Mouse (Mus musculus) T-helper 1 cell (primary cell): ENCODE results near the gene Gpr152.
"Not testable (repeated sequence)": the region's sequence is repeated elsewhere in the genome, so short reads cannot be mapped to it uniquely, and the experiment has no call there.

Experiments
- in situ Hi-C: fragments of 300-600 bp; cut with MboI, MseI; formaldehyde crosslinking; loops from one replicate; pipeline ENCODE4 v1.15.1; 2025; ENCODE audit warnings: high pct_unique_total_duplicates

The Gpr152 gene

DNA sequence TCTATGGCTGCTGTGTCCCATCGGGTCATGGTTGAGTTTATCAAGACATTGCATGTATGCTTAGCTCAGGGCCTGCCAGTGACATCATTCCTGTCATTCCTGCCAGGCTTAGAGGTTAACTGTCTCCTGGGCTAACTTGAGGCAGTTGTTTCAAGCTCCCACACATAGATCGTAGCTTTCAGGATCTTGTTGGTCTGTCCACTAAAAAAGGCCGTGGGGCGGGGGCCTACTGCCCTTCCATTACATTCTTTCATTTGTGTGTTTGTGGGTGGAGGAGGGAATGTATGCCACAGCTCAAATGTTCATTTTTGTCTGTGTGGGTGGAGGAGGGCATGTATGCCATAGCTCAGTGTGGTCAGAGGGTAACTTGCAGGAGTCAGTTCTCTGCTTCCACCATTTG is 9.5 kb upstream of the Gpr152 start:
- in situ Hi-C loops: no loop called here

DNA sequence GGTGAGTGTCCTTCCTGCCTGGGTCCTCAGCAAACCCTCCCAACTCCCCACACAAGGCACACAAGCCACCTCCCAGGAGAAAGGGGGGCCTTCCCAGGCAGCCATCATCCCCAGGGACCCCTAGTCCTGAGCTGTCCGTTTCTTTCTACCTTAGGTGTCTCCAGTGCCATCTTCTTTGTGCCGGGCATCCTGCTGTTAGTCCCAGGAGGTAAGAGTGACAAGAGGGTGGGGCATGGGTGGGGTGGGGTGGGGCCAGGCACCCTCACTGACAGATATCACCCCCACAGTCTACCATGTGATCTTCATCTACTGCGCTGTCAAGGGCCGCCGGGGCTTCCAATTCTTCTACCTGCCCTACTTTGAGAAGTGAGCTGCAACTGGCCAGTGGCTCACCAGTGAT is 8.5 kb upstream of the Gpr152 start:
- in situ Hi-C loops: no loop called here

DNA sequence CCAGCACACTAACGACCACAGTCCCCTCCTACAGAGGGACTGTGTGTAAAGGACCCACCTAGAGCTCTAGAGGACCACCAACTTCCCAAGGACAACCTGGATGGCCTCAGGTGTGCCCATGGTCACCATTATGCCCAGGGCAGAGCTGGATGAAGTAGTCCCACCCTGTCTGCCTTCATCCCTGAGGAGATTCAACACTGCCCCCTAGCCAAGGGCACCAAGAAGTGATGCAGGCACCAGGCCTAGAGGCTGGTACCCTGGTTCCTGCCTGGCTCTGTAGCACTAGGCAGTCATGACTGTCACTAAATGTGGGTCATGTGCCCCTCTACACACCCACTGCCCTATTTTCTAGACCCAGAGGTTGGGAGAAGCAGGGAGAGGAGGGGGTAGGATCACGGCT is 7.8 kb upstream of the Gpr152 start:
- in situ Hi-C loops: no loop called here

DNA sequence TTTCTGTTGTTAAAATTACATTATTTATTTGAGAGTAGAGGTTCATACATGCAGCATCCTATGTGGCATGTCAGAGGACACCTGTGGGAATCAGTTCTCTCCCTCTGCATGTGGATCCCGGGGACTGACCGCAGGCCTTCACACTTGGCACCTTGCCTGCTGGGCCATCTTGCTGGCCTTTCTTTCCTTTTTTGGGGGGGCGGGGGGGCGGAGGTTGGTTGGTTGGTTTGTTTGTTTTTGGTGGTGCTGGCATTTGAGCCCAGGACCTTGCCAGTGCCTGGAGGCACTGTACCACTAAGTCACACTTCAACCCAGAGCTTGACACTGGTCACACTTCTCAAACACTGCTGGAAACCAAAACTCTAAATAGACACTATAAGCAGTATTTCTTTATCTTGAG is 5.2 kb upstream of the Gpr152 start:
- in situ Hi-C loops: no loop called here

DNA sequence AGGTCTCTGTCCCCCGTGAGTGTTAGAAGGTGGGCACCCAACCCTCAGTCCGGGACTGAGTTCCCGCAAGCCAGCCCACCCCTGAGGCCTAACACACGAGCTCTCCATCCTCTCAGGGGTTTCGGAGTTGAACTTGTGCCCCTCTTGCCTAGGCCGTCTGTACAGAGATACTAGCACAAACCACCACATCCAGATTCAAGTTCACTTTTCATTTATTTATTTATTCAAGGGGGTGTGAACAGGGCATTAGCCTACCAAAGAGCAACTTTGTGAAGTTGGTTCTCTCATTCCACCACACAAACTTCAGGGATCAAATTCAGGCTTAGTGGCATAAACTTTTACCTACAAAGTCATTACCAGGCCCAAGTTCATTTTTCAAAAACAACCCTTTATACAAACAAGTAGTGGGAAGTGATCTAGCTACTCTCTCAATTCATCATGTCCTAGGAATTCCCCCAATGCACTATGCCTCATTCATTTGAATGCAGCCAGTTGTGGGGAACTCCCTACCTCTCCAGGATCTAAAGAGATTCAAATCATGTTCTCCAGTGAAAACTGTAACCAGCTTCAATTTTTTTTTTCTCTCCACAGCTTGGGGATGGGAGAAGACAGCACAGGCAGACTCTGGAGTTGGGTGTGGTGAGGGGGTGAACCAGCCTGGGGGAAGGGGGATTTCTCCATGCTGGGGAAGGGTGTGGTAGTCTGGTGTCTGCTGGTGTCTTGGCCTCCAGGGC is 4.2 kb upstream of the Gpr152 start:
- in situ Hi-C loops: not testable (repeated sequence)

DNA sequence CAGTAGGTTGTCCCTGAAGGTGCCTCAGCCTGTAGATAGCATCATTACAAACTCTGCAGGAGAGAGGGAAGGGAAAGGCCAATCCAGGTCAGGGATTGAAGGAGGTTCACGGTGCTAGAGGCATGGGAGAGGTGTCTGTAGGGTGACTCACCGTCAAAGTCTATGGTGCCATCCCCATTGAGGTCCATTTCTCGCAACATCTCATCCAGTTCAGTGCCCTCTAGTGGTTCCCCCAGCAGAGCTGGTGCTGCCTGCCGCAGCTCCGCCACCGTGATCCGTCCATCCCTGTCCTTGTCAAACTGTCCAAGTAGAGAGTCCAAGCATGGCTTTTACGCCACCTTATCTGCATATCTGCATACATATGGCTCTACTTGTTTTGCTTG is 3.6 kb upstream of the Gpr152 start:
- in situ Hi-C loops: not testable (repeated sequence)

DNA sequence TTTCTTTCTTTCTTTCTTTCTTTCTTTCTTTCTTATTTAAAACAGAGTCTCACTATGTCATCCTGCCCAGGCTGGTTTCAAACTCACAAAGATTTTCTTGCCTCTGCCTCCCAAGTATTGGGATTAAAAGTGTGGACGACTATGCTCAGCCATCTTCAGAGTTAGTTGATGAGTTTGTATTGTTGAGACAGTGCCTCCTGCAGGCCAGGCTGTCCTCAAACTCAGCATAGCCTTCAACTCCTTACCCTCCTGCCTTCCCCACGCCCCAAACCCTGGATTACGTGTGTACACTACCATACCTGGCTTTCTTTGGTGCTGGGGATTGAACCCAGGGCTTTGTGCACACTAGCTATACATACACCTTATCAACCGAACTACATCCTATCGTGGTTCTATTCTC is 3.1 kb upstream of the Gpr152 start:
- in situ Hi-C loops: no loop called here

DNA sequence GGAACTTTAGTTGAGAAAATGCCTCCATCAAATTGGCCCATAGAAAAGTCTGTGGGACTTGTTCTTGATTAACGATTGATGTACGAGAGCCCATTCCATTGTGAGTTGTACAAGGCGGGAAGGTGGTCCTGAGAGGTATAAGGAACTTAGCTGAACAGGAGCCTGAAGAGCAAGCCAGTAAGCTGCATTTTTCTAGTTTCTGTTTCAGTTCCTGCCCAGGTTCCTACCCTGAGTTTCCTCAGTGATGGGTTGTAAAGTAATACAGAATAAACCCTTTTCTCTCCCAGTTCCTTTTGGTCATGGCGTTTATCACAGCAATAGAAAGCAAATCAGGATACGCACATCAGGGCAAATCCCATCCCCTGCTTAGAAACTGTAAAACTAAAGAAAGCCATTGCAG is 1.7 kb upstream of the Gpr152 start:
- in situ Hi-C loops: no loop called here

DNA sequence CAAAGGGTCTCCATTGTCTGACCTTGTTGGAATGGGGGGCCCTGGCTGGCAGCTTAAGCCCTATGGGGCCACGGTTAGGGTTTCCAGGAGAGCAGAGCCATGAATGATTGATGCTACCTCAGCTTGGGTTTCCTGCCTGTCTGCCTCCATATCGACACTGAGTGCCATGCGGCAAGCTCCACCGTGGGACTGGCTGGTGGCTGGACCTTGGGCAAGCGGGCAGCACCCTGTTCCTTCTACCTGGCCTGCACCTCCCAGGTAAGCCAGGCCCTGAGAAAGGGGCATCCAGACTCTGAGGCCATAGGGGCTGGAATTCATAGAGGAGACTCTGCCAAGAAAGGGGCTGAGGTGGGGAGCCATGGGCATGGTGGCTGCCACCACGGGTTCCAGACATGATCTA is 560 bp downstream of the Gpr152 start:
- in situ Hi-C loops: no loop called here

DNA sequence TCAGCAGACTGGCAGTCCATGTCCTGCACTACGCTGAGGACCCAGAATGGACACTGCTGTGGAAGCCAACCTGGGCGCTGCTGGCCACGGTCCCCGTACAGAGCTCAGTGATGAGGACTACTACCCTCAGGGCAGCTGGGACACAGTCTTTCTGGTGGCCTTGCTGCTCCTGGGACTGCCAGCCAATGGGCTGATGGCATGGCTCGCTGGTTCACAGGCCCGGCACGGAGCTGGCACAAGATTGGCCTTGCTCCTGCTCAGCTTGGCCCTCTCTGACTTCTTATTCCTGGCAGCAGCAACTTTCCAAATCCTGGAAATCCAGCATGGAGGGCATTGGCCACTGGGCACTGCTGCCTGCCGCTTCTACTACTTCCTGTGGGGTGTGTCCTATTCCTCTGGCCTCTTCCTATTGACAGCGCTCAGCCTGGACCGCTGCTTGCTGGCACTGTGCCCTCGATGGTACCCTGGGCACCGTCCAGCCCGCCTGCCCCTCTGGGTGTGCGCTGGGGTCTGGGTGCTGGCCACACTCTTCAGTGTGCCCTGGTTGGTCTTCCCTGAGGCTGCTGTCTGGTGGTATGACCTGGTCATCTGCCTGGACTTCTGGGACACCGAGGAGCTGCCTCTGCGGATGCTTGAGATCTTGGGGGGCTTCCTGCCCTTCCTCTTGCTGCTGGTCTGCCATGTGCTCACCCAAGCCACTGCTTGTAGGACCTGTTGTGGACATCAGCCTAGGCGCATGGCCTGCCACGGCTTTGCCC is 3.0 kb downstream of the Gpr152 start:
- in situ Hi-C loops: no loop called here

DNA sequence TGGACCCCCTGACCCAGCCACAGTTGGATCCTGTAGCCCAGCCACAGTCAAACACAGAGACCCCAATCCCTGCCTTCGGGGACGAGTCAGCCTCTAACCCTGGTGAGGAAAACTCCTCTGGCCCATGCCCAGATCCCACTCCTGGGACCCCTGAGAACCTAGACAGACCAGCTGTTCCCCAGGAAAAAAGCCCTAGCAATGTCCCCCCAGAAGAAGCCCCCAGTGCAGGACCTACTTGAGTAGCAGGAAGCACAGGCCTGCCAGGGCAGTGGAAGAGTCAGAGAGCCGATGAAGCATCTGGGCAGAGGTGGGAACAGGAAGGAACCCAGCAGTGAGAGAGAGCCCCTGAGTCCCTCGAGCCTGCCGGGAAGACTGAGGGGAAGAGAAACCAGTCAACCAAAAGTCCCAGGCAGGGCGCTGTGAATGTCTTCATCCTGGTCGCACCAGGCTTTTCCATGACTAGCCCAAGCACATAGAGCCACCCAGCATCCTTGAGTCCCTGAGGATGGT is 4.2 kb downstream of the Gpr152 start, which contains the start of gene Cabp4:
TSS of gene Cabp4 (minus strand) at position 275 of the 510 bp plus-strand sequence.
- in situ Hi-C loops: no loop called here

DNA sequence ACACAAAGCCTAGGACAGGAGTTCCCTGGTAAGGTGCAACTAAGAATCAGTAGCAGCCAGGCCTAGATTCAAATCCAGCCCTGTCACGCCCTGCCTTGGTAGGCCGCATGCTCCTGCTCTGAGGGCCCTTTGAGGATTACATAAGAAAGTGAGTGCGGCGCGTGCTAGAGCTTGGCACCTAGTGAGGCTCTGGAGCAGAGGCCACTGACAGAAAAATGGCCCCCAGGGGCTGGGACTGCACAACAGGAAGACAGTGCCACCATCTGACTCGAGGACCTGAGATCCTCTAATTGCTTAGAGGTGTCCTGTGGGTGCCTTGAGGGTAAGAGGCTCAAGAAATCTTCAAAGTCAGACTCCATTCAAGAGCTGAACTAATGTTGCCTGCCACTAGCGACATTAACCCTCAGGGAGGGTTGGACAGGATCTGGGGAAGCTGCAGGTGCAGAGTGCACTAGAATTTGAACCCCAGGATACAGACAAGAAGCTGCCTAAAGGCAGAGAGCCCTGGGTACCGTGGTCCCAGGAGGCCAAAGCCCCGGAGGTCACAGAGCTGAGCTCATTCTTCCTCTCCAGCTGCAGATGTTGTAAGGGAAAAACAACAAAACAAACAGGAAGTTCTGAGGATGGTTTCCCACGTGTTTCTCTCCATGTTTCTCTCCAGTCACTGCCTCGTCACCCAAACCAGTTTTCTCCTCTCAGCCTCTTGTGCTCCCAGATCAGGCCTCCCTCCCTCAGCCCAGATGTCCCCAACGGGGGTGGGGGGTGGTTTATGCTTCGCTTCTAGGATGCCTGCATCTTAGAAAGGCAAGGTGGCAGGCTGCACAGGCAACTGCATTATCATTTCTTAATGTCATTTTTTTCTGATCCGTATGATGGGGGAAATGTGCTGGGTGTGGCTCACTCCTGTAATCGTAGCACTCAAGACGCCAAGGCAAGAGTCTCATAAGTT is 5.2 kb downstream of the Gpr152 start:
- in situ Hi-C loops: no loop called here

DNA sequence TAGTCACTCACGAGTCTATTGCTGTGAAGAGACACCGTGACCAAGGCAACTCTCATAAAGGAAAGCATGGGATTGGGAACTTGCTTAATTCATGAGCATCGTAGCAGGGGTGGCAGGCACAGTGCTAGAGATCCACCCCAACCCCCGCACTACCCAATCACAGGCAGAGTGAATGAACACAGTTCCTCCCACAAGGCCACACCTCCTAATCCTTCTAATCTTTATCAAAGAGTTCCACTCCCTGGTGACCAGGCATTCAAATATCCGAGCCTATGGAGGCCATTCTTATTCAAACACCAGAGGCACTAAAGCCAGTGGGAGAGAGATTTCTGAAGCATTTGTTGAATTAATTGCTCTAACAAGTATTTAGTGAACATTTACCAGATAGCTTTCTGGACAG is 6.3 kb downstream of the Gpr152 start:
- in situ Hi-C loops: no loop called here

DNA sequence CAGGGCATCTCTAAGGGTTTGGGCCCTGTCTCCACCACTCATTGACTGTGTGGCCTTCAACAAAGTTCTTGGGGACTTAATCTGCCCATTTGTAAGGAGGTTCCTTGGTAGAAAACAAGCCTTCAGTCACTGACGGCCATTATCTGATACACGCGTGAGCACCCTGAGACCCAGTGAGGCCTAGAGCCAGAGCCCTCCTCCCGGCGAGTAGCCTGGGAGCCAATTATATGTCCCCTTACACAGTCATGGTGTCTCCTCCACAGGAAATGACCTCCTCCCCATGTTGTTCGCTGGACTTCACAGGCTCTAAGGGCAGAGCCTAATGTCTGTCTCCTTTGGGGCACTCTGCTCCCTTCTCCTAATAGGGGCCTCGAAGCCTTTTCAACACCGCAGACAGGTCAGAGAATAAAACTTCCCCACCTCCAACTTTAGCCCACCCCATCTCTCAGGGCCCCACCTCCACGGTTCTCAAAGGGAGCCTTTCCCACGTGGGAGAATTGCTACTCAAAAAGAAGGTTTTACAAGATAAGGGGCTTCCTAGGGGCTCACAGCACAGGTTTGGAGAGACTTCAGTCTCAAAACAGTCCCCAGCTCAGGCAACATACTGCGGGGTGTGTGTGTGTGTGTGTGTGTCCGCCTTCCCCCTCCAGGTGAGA is 6.9 kb downstream of the Gpr152 start:
- in situ Hi-C loops: no loop called here

DNA sequence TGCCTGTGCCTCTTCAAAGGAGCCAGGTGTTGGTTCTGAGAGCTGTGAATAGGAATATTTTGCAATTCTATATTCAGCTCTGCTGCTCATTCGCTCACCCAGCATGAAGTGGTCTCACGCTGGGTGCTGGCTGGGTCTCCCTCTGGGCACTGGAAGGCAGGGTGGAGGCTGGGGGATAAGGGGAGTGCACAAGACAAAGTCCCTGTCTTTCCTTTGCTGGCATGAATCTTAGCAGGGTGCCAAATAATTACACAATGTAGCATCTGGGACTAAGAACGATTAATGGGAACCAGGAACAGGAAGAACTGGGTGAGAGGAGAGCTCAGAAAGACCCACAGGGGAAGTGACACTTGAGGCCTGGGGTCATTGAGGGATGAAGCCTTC is 7.4 kb downstream of the Gpr152 start:
- in situ Hi-C loops: no loop called here

DNA sequence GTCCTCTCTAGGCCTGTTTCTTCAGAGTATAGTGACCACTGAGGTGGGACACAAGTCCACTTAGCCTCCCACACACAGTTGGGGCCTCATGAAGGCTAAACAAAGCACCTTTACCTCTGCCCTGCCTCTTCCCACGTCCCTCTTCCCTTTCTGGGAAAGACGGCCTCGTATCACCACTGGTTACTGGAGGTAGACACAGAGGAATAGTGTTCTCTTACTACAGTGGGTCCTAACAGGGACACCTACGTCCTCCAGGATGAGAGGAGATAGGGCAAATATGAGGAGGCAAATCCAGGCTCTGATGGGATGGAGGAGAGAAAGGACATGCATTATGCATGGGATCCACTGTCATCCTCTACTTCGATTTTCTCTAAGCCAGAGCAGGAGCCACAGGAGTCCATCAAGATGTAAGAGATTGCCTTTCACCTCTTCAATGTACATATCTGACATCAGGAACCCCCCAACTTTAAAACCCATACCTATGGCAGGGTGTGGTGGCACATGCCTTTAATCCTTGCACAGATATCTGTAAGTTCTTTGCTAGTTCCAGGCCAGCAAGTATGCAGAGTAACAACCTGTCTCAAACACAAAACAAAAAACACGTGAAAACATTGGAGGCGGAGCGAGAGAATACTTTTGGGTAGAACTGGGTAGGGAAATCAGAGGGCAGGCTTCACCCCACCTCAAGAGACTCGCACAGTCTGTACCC is 8.3 kb downstream of the Gpr152 start:
- in situ Hi-C loops: no loop called here

DNA sequence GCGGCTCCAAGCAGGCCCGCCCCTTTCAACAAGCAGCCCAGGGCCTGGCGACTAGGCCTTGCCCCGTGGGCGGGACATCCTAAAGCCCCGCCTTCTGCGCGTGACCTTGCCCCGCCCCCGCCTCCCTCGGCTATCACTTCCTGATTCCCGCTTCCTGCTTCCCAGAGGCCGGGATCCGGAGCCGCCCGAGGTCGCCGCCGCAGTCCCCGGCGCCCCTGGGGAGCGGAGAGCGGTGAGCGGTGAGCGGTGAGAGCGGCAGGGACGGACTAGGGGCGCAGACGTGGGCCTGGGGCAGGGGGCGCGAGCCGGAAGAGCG is 8.9 kb downstream of the Gpr152 start, which contains the start of gene Coro1b:
TSS of gene Coro1b (plus strand) at position 129 of the 316 bp plus-strand sequence.
- in situ Hi-C loops: no loop called here

DNA sequence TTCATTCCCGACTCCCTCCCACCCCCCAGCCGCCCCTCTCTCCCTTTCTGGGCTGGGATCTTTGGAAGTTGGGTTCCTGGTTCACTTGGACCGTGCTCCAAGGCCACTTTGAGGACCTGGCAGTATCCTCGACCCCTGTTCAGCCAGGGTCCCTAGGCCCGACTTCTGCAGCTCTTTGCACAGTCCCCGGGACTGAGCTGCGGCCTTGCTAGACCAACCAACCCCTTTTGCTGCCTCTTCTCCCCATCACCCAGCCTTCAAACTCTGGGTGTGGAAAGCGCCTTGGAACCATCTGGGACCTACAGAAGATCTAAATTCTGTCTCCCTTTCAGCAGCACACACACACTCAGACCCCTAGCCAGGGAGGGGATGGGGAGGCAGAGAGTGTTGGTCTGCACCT is 9.2 kb downstream of the Gpr152 start:
- in situ Hi-C loops: no loop called here

DNA sequence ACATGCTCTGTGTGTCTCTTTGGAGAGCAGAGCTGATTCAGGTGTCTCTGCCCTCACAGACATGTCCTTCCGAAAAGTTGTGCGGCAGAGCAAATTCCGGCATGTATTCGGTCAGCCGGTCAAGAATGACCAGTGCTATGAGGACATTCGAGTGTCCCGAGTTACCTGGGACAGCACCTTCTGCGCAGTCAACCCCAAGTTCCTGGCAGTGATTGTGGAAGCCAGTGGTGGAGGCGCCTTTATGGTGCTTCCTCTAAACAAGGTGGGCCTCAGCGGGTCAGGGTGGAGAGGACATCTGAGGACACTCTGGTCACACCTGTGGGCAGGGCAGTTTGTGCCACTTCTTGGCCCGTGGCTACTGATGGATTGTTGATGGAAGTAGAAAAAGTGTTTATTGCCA is 9.7 kb downstream of the Gpr152 start:
- in situ Hi-C loops: no loop called here

DNA sequence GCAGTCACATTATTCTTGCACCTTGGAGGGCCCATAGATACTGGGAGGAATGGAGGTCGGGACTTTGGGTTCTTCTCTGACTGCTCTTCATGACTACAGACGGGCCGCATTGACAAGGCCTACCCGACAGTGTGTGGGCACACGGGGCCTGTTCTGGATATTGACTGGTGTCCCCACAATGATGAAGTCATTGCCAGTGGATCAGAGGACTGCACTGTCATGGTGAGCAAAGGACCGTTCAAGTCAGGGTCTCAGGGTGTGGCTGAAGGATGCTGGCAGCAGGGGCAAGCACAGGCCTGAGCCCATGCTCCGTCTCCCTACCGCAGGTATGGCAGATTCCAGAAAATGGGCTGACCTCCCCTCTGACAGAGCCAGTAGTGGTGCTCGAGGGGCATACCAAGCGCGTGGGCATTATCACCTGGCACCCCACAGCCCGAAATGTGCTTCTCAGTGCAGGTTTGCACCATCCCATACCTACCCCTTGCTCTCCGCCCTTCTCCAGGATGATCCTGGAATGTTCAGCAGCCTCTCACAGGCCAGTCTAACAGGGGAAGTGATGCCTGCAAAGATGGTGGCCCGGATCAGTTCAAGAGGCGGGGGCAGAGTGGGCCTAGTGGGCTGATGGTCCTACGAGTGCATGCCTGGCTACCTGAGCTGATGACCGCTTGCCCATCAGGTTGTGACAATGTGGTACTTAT is 10.3 kb downstream of the Gpr152 start:
- in situ Hi-C loops: no loop called here
